Mouse (Mus musculus): ENCODE data around the gene Kcnj2. TPM values are rescaled to one million over a fixed set of nuclear protein-coding genes. Genes with fewer than 3 reads are reported as not detected.
A peak's percentile ranks its signal among the peaks of the same experiment; 100 is the strongest.

The Kcnj2 gene
- polyA plus RNA-seq, 1 experiment from 2014 or later = 2.2 TPM

DNA sequence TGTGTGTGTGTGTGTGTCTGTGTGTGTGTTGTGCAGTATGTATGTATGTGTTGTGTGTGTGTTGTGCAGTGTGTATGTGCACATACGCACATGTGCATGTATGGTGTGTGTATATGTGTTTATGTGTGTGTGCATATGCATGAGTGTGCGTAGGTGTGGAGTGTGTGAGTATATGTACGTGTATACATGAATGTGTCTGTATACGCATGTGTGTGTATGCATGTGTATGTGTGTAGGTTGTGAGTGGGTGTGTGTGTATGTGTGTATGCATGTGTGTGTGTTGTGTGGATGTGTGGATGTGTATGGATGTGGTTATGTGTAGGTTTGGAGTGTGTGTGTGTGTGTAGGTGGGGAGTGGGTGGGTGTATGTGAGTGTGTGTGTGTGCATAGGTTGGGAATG lies 8.5 kb upstream of the Kcnj2 start:
- WGBS = 94% methylated on average over 4 of the region's 4 CpGs
- H3K9ac ChIP-seq (ENCODE audit: low read length) = no peak overlapping the region
- no peaks in the 10 kb centered on the region for H3K27me3 ChIP-seq (ENCODE audit: control insufficient read depth, insufficient read depth, low read depth, low read length)
- no peaks in the 10 kb centered on the region for H3K4me1 ChIP-seq (replicated peaks; ENCODE audit: control insufficient read depth, insufficient read depth, low read length)
- H3K36me3 ChIP-seq (ENCODE audit: control insufficient read depth, insufficient read depth, low read length) = no peaks in the 10 kb centered on the region
- no peak overlapping the region for H3K4me3 ChIP-seq (ENCODE audit: low read length)
- no peaks in the 10 kb centered on the region for H3K9me3 ChIP-seq (ENCODE audit: control insufficient read depth, low read length)
- H3K4me2 ChIP-seq (ENCODE audit: low read depth, low read length) = no peak overlapping the region
- ATAC-seq (ENCODE audit: low read depth) = no peak
- H3K27ac ChIP-seq (ENCODE audit: low read length) = no peak overlapping the region

DNA sequence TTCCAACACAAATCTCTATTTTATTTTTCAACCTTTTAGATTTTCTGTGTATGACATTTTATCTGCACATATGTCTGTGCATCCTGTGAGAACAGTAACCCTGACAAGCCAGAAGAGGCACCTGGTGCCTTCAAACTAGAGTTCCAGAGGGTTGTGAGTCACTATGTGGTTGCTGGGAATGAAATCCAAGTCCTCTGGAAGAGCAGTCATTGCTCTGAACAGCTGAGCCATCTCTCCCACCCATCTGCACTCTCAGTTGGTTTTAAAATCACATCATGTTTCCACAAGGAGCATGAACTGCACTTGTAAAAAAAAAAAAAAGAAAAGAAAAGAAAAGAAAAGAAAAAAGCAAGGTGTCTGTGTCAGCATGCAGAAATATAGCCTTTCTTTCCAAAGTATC lies 6.5 kb upstream of the Kcnj2 start:
- no peak for ATAC-seq (ENCODE audit: low read depth)

DNA sequence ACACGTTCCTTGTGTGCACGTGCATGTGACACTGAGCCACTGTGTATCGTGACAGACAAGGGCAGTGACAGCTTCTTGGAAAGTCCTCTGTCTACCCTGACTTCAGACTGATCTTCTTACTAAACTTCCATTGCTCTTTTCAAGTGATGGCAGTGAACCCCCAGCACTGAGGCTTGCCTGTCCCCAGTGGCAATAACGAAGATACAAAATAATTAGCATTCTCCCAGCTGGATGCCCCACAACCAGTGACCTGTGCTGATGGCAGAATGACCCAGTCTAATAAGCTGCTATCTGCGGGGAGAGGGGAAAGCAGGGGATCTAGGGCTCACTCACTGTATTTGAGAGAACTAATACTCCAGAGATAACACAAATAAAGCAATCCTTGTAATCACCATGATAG lies 5.7 kb upstream of the Kcnj2 start:
- H3K4me2 ChIP-seq (ENCODE audit: low read depth, low read length) = no peak overlapping the region
- no peak overlapping the region for H3K27ac ChIP-seq (ENCODE audit: low read length)
- no peak overlapping the region for H3K9ac ChIP-seq (ENCODE audit: low read length)
- ATAC-seq (ENCODE audit: low read depth) = no peak
- H3K4me1 ChIP-seq (replicated peaks; ENCODE audit: control insufficient read depth, insufficient read depth, low read length) = no peaks in the 10 kb centered on the region; the same call in 1 of the 2 replicates
- H3K9me3 ChIP-seq (ENCODE audit: control insufficient read depth, low read length) = no peaks in the 10 kb centered on the region
- H3K27me3 ChIP-seq (ENCODE audit: control insufficient read depth, insufficient read depth, low read depth, low read length) = no peaks in the 10 kb centered on the region
- no peak overlapping the region for H3K4me3 ChIP-seq (ENCODE audit: low read length)
- no peaks in the 10 kb centered on the region for H3K36me3 ChIP-seq (ENCODE audit: control insufficient read depth, insufficient read depth, low read length)
- 45% methylated on average over 5 of the region's 5 CpGs for WGBS

More for the DNA sequence above, 6.5 kb upstream of the Kcnj2 start:
- Histone ChIP-seq H3K4me2 (ENCODE audit: low read depth, low read length) (no peak overlapping the region), H3K9me3 (ENCODE audit: control insufficient read depth, low read length) (no peaks in the 10 kb centered on the region), H3K4me1 (replicated peaks; ENCODE audit: control insufficient read depth, insufficient read depth, low read length) (no peaks in the 10 kb centered on the region), H3K4me3 (ENCODE audit: low read length) (no peak overlapping the region), H3K9ac (ENCODE audit: low read length) (no peak overlapping the region), H3K27ac (ENCODE audit: low read length) (no peak overlapping the region), H3K36me3 (ENCODE audit: control insufficient read depth, insufficient read depth, low read length) (no peaks in the 10 kb centered on the region), H3K27me3 (ENCODE audit: control insufficient read depth, insufficient read depth, low read depth, low read length) (no peaks in the 10 kb centered on the region)

GRCm38 (mm10) chr11:111064751-111065527 lies 1.0 kb upstream of the Kcnj2 start:
- 0 out of 2 replicates have a peak, but pooled peaks have one; percentile 13 for ATAC-seq (ENCODE audit: low read depth)
- peak overlapping the region; percentile 74 for H3K9ac ChIP-seq (ENCODE audit: low read length)
- no peaks in the 10 kb centered on the region for H3K9me3 ChIP-seq (ENCODE audit: control insufficient read depth, low read length)
- no peaks in the 10 kb centered on the region for H3K36me3 ChIP-seq (ENCODE audit: control insufficient read depth, insufficient read depth, low read length)
- peaks cover 4% of the 10 kb centered on the region; the same call in 1 of the 2 replicates for H3K27me3 ChIP-seq (ENCODE audit: control insufficient read depth, insufficient read depth, low read depth, low read length)
- peak overlapping the region; percentile 92 for H3K4me2 ChIP-seq (ENCODE audit: low read depth, low read length)
- peak overlapping the region; percentile 68 for H3K4me3 ChIP-seq (ENCODE audit: low read length)
- peak overlapping the region; percentile 19; the same call in 1 of the 2 replicates for H3K27ac ChIP-seq (ENCODE audit: low read length)
- peaks cover 7% of the 10 kb centered on the region; the same call in 1 of the 2 replicates for H3K4me1 ChIP-seq (replicated peaks; ENCODE audit: control insufficient read depth, insufficient read depth, low read length)
- WGBS = under 1% methylated on average over 25 of the region's 25 CpGs

- H3K27me3 ChIP-seq (ENCODE audit: control insufficient read depth, insufficient read depth, low read depth, low read length) = peaks cover 4% of the 10 kb centered on the region; the same call in 1 of the 2 replicates
- peaks cover 7% of the 10 kb centered on the region; the same call in 1 of the 2 replicates for H3K4me1 ChIP-seq (replicated peaks; ENCODE audit: control insufficient read depth, insufficient read depth, low read length)
- peak; percentile 58; the same call in 1 of the 2 replicates for ATAC-seq (ENCODE audit: low read depth)
- H3K4me3 ChIP-seq (ENCODE audit: low read length) = peak overlapping the region; percentile 68
- no peak overlapping the region for H3K27ac ChIP-seq (ENCODE audit: low read length)
- H3K9ac ChIP-seq (ENCODE audit: low read length) = peak overlapping the region; percentile 58
- no peaks in the 10 kb centered on the region for H3K36me3 ChIP-seq (ENCODE audit: control insufficient read depth, insufficient read depth, low read length)
- H3K4me2 ChIP-seq (ENCODE audit: low read depth, low read length) = peak overlapping the region; percentile 92
- H3K9me3 ChIP-seq (ENCODE audit: control insufficient read depth, low read length) = no peaks in the 10 kb centered on the region
- 0% methylated on average over 9 of the region's 9 CpGs for WGBS
Measured at GRCm38 (mm10) chr11:111066299-111066691, 331 bp downstream of the Kcnj2 start.

- WGBS = 54% methylated on average over 3 of the region's 3 CpGs
- H3K9me3 ChIP-seq (ENCODE audit: control insufficient read depth, low read length) = no peaks in the 10 kb centered on the region
- no peak for ATAC-seq (ENCODE audit: low read depth)
- H3K27me3 ChIP-seq (ENCODE audit: control insufficient read depth, insufficient read depth, low read depth, low read length) = peaks cover 4% of the 10 kb centered on the region; the same call in 1 of the 2 replicates
- peaks cover 7% of the 10 kb centered on the region; the same call in 1 of the 2 replicates for H3K4me1 ChIP-seq (replicated peaks; ENCODE audit: control insufficient read depth, insufficient read depth, low read length)
- H3K4me3 ChIP-seq (ENCODE audit: low read length) = peak overlapping the region; percentile 68
- H3K36me3 ChIP-seq (ENCODE audit: control insufficient read depth, insufficient read depth, low read length) = peaks cover 2% of the 10 kb centered on the region; the same call in 1 of the 2 replicates
- H3K9ac ChIP-seq (ENCODE audit: low read length) = no peak overlapping the region
- peak overlapping the region; percentile 92; the same call in 1 of the 2 replicates for H3K4me2 ChIP-seq (ENCODE audit: low read depth, low read length)
- H3K27ac ChIP-seq (ENCODE audit: low read length) = no peak overlapping the region
Measured at GRCm38 (mm10) chr11:111067787-111068186, 1.8 kb downstream of the Kcnj2 start.

DNA sequence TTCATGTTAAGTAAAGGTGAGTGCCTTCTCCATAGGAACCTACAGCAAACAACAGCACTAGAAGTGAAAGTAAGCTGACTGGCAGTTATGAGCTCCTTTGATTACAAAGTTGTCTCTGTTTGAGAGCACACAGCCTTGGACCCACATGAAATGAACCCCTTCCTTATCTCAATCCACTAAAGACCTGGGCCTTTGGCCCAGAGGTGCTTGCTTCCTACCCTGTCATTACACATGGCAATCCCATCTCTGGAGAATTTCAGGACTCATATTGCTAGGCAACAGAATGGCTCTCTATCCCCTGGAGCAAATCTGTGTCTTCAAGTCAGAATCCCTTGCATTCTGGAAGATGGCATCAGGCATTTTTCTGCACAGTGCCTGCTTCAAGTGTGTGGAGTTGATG lies 4.5 kb downstream of the Kcnj2 start:
- Histone ChIP-seq H3K36me3 (ENCODE audit: control insufficient read depth, insufficient read depth, low read length) (peaks cover 2% of the 10 kb centered on the region; the same call in 1 of the 2 replicates), H3K27me3 (ENCODE audit: control insufficient read depth, insufficient read depth, low read depth, low read length) (peaks cover 4% of the 10 kb centered on the region; the same call in 1 of the 2 replicates), H3K4me1 (replicated peaks; ENCODE audit: control insufficient read depth, insufficient read depth, low read length) (peaks cover 7% of the 10 kb centered on the region; the same call in 1 of the 2 replicates), H3K27ac (ENCODE audit: low read length) (no peak overlapping the region), H3K9me3 (ENCODE audit: control insufficient read depth, low read length) (no peaks in the 10 kb centered on the region), H3K4me3 (ENCODE audit: low read length) (no peak overlapping the region), H3K9ac (ENCODE audit: low read length) (no peak overlapping the region), H3K4me2 (ENCODE audit: low read depth, low read length) (no peak overlapping the region)
- ATAC-seq (ENCODE audit: low read depth) = no peak

DNA sequence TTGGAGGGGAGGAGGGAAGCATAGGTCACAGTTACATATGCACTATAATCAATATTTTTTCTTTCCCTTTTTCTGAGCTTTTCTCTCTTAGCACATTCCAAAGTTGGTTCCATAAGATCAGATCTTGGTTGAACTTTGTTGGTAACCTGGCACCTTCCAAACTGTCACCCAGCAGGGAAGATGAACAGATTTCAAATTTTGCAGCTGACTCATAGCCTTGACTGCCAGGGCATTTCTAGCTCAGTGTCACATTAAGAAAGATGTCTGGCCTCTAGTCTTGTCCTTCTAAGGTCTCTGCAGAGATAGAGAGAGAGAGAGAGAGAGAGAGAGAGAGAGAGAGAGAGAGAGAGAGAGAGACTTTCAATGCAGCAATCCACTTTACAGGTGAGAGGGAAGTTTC lies 8.2 kb downstream of the Kcnj2 start:
- Histone ChIP-seq H3K27me3 (ENCODE audit: control insufficient read depth, insufficient read depth, low read depth, low read length) (no peaks in the 10 kb centered on the region), H3K9ac (ENCODE audit: low read length) (no peak overlapping the region), H3K4me2 (ENCODE audit: low read depth, low read length) (no peak overlapping the region), H3K4me3 (ENCODE audit: low read length) (no peak overlapping the region), H3K9me3 (ENCODE audit: control insufficient read depth, low read length) (no peaks in the 10 kb centered on the region), H3K36me3 (ENCODE audit: control insufficient read depth, insufficient read depth, low read length) (peaks cover 2% of the 10 kb centered on the region; the same call in 1 of the 2 replicates), H3K4me1 (replicated peaks; ENCODE audit: control insufficient read depth, insufficient read depth, low read length) (no peaks in the 10 kb centered on the region), H3K27ac (ENCODE audit: low read length) (no peak overlapping the region)
- no peak for ATAC-seq (ENCODE audit: low read depth)

DNA sequence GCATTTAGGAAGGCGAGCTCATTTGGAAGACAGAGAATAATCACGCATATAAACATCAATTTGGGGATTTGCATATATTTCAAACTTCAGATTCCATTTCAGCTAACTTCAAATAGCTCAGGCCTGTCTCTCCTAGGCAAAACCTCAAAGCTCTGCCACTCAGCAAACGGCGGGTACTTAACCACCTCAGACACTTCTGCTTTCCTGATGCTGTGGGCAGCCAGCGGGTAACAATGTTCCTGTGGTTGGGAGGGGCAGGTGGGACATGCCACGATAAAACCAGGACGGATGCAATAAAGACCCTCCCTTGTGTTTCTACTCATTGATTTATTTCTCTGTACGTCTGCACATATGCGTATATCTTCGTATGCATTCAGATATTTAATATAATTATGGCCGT lies 12.1 kb downstream of the Kcnj2 start:
- H3K36me3 ChIP-seq (ENCODE audit: control insufficient read depth, insufficient read depth, low read length) = no peaks in the 10 kb centered on the region
- ATAC-seq (ENCODE audit: low read depth) = no peak
- no peak overlapping the region for H3K27ac ChIP-seq (ENCODE audit: low read length)
- no peaks in the 10 kb centered on the region for H3K4me1 ChIP-seq (replicated peaks; ENCODE audit: control insufficient read depth, insufficient read depth, low read length)
- WGBS = 77% methylated on average over 11 of the region's 11 CpGs
- H3K9ac ChIP-seq (ENCODE audit: low read length) = no peak overlapping the region
- H3K9me3 ChIP-seq (ENCODE audit: control insufficient read depth, low read length) = no peaks in the 10 kb centered on the region
- H3K27me3 ChIP-seq (ENCODE audit: control insufficient read depth, insufficient read depth, low read depth, low read length) = no peaks in the 10 kb centered on the region
- no peak overlapping the region for H3K4me3 ChIP-seq (ENCODE audit: low read length)
- no peak overlapping the region for H3K4me2 ChIP-seq (ENCODE audit: low read depth, low read length)
